In genomic region chr4:118413553-118413952, GRCm38 (mm10) we compare ENCODE assay signal across 20 mouse cellular contexts. TPM values are rescaled to one million over a fixed set of nuclear protein-coding genes. Genes with fewer than 3 reads are reported as not detected.
"Had no signal": no experiment of that assay in that cellular context is flagged by ENCODE, and none has a peak within 500 bp of the region (broad histone marks: within the 10 kb centered on the region; RNA-seq: fewer than 3 reads in every experiment).

No protein-coding gene starts in this region.

- ATAC-seq: liver, postnatal 0 days; midbrain, embryonic 13.5 days had no signal

- H3K4me3 ChIP-seq: kidney, embryonic 15.5 days; limb, embryonic 12.5 days; limb, embryonic 15.5 days; lung, embryonic 15.5 days; midbrain, embryonic 13.5 days; stomach, embryonic 15.5 days had no signal

- H3K27me3 ChIP-seq: kidney, embryonic 15.5 days; limb, embryonic 12.5 days; limb, embryonic 15.5 days; lung, embryonic 15.5 days; midbrain, embryonic 13.5 days; stomach, embryonic 15.5 days had no signal

- H3K27ac ChIP-seq: kidney, embryonic 15.5 days; limb, embryonic 12.5 days; limb, embryonic 15.5 days; liver, embryonic 14.5 days; lung, embryonic 15.5 days; midbrain, embryonic 13.5 days; stomach, embryonic 15.5 days had no signal

- DNase-seq: kidney, adult 8-10 months; kidney, postnatal 10 days; kidney, postnatal 36 days; layer of hippocampus, postnatal 36 days; left cerebral cortex, postnatal 4 days; liver, postnatal 0 days; lung, postnatal 10 days; lung, postnatal 36 days; right cerebral cortex, adult 18-20 months; right cerebral cortex, postnatal 14 days; right cerebral cortex, postnatal 4 days; thymus, postnatal 25 days had no signal

RNA-seq across cellular contexts. Expression of gene Mpl, which starts 43.8 kb away (rescaled TPM):
- total RNA-seq: layer of hippocampus, postnatal 36 days; left cerebral cortex, postnatal 4 days had no signal
- polyA plus RNA-seq: neural tube, embryonic 14.5 days had no signal
